Mouse (Mus musculus) liver, adult 2 months (tissue): ENCODE data around the gene Ugt1a10.

Experiments
- CTCF ChIP-seq: fragments of 200-500 bp; IDR thresholded peaks from 2 replicates; pipeline ENCODE4 v1.5.1; 2011; ENCODE audit warnings: low read depth, low read length, control low read depth
- POLR2A ChIP-seq: fragments of 200-500 bp; IDR thresholded peaks from 2 replicates; pipeline ENCODE4 v1.6.1; 2011; ENCODE audit warnings: low read length, control low read depth; ENCODE audit not compliant: insufficient read depth; ENCODE audit errors: extremely low read depth

DNA sequence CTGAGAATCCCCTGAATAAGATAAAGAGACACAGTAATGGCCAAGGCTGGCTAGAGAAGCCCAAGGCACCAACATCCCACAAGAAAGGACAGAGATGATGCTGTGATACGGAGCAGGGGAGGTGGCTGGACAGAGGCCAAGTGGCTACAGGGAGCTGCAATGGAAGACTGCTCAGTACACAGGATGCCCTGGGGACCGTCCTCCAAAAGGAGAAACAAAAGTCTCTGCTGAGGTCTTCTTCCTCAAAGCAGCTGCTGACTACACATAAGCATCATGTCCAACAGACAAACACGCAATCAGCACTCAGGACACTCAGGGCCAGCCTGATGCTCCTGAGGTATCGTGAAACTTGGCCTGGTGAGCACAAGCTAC is 209.7 kb downstream of the Ugt1a10 start:
- TF ChIP-seq POLR2A (no peak), CTCF (no peak)
